Mouse (Mus musculus) forebrain, postnatal 0 days (tissue): Measurements from ENCODE around the gene Mettl23. TPM values are rescaled to one million over a fixed set of nuclear protein-coding genes. Genes with fewer than 3 reads are reported as not detected.

ENCODE experiments used
- ATAC-seq: fragments of 200-750 bp; cut with Nextera tagmentation; 2 replicates; pipeline ENCODE4 v1.8.0; 2017; ENCODE audit warnings: mild to moderate bottlenecking, moderate library complexity
- DNase-seq: peaks from one replicate; pipeline ENCODE4 v3.0.0-alpha.2; 2015
- H3K27ac ChIP-seq: fragments of 300-500 bp; sonication (generic); 2 replicates; pipeline ENCODE4 v1.5.1; 2014; ENCODE audit warnings: low read depth, mild to moderate bottlenecking, antibody characterized with exemption, low read length, moderate library complexity, mixed read lengths
- H3K27me3 ChIP-seq: fragments of 300-500 bp; sonication (generic); 2 replicates; pipeline ENCODE4 v1.6.1; 2014; ENCODE audit warnings: mild to moderate bottlenecking, low read length, mixed read lengths; ENCODE audit not compliant: insufficient read depth
- H3K36me3 ChIP-seq: fragments of 300-500 bp; sonication (generic); 2 replicates; pipeline ENCODE4 v1.6.1; 2014; ENCODE audit warnings: mild to moderate bottlenecking, moderate library complexity; ENCODE audit not compliant: insufficient read depth
- H3K4me1 ChIP-seq: fragments of 300-500 bp; sonication (generic); 2 replicates; pipeline ENCODE4 v1.6.1; 2014; ENCODE audit warnings: antibody characterized with exemption; ENCODE audit not compliant: insufficient read depth
- H3K4me2 ChIP-seq: fragments of 300-500 bp; sonication (generic); 2 replicates; pipeline ENCODE4 v1.6.1; 2014; ENCODE audit warnings: low read depth, mild to moderate bottlenecking, moderate library complexity
- H3K4me3 ChIP-seq: fragments of 300-500 bp; sonication (generic); 2 replicates; pipeline ENCODE4 v1.5.1; 2014; ENCODE audit warnings: low read depth, low read length, mixed read lengths
- H3K9ac ChIP-seq: fragments of 300-500 bp; sonication (generic); 2 replicates; pipeline ENCODE4 v1.6.1; 2014; ENCODE audit warnings: mild to moderate bottlenecking
- H3K9me3 ChIP-seq: fragments of 300-500 bp; sonication (generic); 2 replicates; pipeline ENCODE4 v1.6.1; 2016; ENCODE audit warnings: low read length
- CTCF ChIP-seq: sonication (generic); IDR thresholded peaks from 2 replicates; pipeline ENCODE4 v1.5.1; 2016; ENCODE audit warnings: antibody characterized with exemption, control low read depth, low read depth
- WGBS: fragments of 180-500 bp; shearing (Covaris S2); extraction: QIAGEN DNeasy Blood & Tissue Kit; methylation state at CpG from one replicate; pipeline ENCODE4 v1.1.7; 2014; 5-methylcytosine and 5-hydroxymethylcytosine counted together
- polyA plus RNA-seq: library from polyadenylated mRNA; unstranded; fragments of >200 nt; fragmentation: Nextera tagmentation; extraction: Ambion mirVana; gene quantifications from 2 replicates; pipeline ENCODE4 v1.2.1, GENCODE M21; 2015
- total RNA-seq: library from RNA; depleted of rRNA; stranded (reverse); fragments of >200 nt; gene quantifications from 2 replicates; pipeline ENCODE4 v1.2.3, GENCODE M21; 2014

Gene Mettl23
- total and polyA plus RNA-seq, 2 experiments from 2014 or later: 40.3 to 54.2 TPM

- peak; percentile 16 for DNase-seq
- H3K4me1 ChIP-seq: peaks cover 2% of the 10 kb centered on the region; the same call in 1 of the 2 replicates
- WGBS: 14% methylated on average over 17 of the region's 17 CpGs
- no peaks in the 10 kb centered on the region for H3K9me3 ChIP-seq
- no peaks in the 10 kb centered on the region for H3K27me3 ChIP-seq
- peak overlapping the region; percentile 62; the same call in 1 of the 2 replicates for H3K9ac ChIP-seq
- peak overlapping the region; percentile 53 for H3K4me3 ChIP-seq
- no peaks in the 10 kb centered on the region; the same call in 1 of the 2 replicates for H3K36me3 ChIP-seq
- H3K4me2 ChIP-seq: peak overlapping the region; percentile 92
- H3K27ac ChIP-seq: no peak overlapping the region
- ATAC-seq: peak; percentile 30
- TF ChIP-seq CTCF: no peak
These were observed 16.3 kb upstream of the Mettl23 start for GRCm38 (mm10) chr11:116826550-116827504.

DNA sequence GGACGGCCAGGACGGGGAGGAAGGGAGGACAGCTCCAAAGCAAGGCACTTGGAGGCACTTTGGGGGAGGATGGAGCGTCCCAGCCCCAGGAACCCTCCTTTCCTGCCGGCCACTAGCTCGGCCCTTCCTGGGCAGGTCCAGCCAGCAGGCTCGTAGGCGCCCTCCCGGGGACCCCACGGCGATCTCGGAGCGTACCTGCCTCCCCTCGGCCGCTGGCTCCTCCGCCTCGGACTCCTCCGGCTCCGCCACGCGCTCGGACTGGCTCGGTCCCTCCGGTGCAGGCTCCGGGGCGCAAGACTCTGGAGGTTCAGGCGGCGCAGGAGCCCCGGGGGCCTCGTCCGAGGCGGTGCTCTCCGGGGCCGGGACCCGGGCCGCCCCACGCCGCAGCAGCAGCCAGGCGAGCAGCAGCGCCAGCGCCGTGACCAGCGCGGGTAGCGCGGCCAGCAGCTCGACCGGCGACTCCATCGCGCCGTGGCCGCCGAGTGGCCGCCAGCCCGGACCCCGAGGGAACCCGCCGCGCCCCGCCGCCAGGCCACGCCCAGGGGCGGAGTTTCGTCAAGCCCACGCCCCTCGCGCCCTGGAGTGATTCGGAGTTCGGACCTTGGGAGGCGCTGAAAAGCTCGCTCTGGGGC lies 15.4 kb upstream of the Mettl23 start, which contains the start of gene Mxra7:
Gene Mxra7 (minus strand): TSS at position 513 of the 632 bp plus-strand sequence.
- Histone ChIP-seq H3K36me3 (peaks cover under 1% of the 10 kb centered on the region; the same call in 1 of the 2 replicates), H3K9me3 (no peaks in the 10 kb centered on the region), H3K4me3 (peak within 1 kb of the TSS; percentile 53), H3K27ac (no peak within 1 kb of the TSS), H3K4me2 (peak within 1 kb of the TSS; percentile 92), H3K9ac (peak within 1 kb of the TSS; percentile 62), H3K27me3 (no peaks in the 10 kb centered on the region), H3K4me1 (peaks cover 2% of the 10 kb centered on the region; the same call in 1 of the 2 replicates)
- WGBS: 3% methylated on average over 65 of the region's 71 CpGs
- DNase-seq (peak; percentile 68), ATAC-seq (peak; percentile 62)
- TF ChIP-seq CTCF: no peak

DNA sequence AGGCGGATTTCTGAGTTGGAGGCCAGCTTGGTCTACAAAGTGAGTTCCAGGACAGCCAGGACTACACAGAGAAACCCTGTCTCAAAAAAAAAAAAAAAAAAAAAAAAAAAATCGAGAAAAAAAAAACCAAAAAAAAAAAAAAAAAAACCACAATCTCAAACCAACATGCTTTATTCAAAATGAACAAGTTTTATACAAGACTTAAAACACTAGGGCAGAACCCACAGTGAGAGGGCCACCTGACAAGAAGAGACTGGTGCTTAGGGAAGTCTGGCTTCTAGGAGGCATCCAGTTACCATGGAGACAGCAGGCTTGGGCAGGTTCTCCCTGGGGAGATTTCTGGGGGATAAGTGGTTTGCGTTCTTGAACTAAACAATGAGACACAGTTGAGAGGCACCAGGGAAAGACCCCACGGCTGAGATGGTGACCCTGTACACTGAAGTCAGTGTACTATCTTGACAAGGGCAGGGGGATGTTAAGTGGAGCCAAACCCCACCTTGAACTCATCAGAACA lies 10.8 kb upstream of the Mettl23 start:
- Histone ChIP-seq H3K4me1 (peaks cover 2% of the 10 kb centered on the region; the same call in 1 of the 2 replicates), H3K9ac (no peak overlapping the region), H3K4me2 (no peak overlapping the region), H3K27ac (no peak overlapping the region), H3K4me3 (no peak overlapping the region), H3K9me3 (no peaks in the 10 kb centered on the region), H3K36me3 (peaks cover 37% of the 10 kb centered on the region), H3K27me3 (no peaks in the 10 kb centered on the region)
- ATAC-seq (no peak), DNase-seq (no peak)
- WGBS: 34% methylated on average over 3 of the region's 4 CpGs
- TF ChIP-seq CTCF: no peak

GRCm38 (mm10) chr11:116834954-116835353 lies 8.1 kb upstream of the Mettl23 start:
- Histone ChIP-seq H3K36me3 (peaks cover 61% of the 10 kb centered on the region), H3K4me3 (no peak overlapping the region), H3K4me2 (no peak overlapping the region), H3K9ac (no peak overlapping the region), H3K27ac (no peak overlapping the region), H3K9me3 (no peaks in the 10 kb centered on the region), H3K4me1 (no peaks in the 10 kb centered on the region), H3K27me3 (no peaks in the 10 kb centered on the region)
- ATAC-seq (no peak), DNase-seq (no peak)
- WGBS: 92% methylated on average over 1 of the region's 1 CpGs
- no peak for TF ChIP-seq CTCF

DNA sequence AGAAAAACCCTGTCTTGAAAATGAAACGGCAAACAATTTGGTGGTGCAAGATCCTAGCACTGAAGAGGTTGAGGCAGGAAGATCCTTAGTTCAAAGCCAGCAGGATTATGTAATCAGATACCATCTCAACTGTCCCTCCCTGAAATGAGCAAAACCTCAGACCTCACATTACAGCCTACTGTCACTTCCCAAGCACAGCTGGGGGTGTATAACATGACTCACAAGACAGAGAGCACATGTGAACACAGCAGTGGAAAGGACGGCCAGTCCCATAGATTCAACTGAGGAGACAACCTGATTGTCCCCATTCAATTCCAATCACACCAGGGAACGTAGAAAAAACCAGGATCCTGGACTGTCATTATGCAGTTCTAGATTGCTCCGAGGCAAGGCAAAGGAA lies 6.8 kb upstream of the Mettl23 start:
- Histone ChIP-seq H3K27ac (no peak overlapping the region), H3K36me3 (peaks cover 71% of the 10 kb centered on the region), H3K9me3 (no peaks in the 10 kb centered on the region), H3K9ac (no peak overlapping the region), H3K4me1 (peaks cover 3% of the 10 kb centered on the region; the same call in 1 of the 2 replicates), H3K4me2 (no peak overlapping the region), H3K4me3 (no peak overlapping the region), H3K27me3 (no peaks in the 10 kb centered on the region)
- DNase-seq (no peak), ATAC-seq (no peak)
- no peak for TF ChIP-seq CTCF
- WGBS: 94% methylated on average over 4 of the region's 4 CpGs

DNA sequence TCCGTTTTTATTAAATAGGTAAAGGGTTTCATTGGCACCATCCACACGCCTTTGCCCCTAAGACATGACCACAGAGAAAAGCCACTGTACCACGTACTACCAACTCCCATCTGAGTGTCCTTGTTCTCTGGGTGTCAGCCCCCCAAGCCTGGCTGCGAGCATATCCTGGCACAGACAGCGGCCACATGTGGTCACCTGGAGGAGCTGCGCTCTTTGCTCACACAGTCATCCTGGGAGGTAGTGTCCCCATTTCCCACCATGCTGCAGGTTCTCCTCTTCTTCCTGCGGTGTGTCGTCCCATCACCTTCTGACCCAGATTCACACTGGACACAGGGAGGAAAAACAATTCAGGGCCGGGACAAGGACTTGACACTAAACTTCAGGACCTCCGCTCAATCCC lies 5.6 kb upstream of the Mettl23 start:
- Histone ChIP-seq H3K9ac (no peak overlapping the region), H3K36me3 (peaks cover 71% of the 10 kb centered on the region), H3K4me3 (no peak overlapping the region), H3K4me1 (peaks cover 7% of the 10 kb centered on the region; the same call in 1 of the 2 replicates), H3K27me3 (no peaks in the 10 kb centered on the region), H3K9me3 (no peaks in the 10 kb centered on the region), H3K27ac (no peak overlapping the region), H3K4me2 (no peak overlapping the region)
- 93% methylated on average over 10 of the region's 10 CpGs for WGBS
- ATAC-seq: no peak
- TF ChIP-seq CTCF: no peak
- DNase-seq: no peak
